Mouse (Mus musculus) lung, postnatal 10 days (tissue): ENCODE data around the gene Nr1i3.

Source experiments
- DNase-seq: peaks from one replicate; pipeline ENCODE4 v3.0.0; 2021

Gene Nr1i3

GRCm38 (mm10) chr1:171256937-171257548 lies 43.3 kb downstream of the Nr1i3 start:
- DNase-seq = peak; percentile 84

DNA sequence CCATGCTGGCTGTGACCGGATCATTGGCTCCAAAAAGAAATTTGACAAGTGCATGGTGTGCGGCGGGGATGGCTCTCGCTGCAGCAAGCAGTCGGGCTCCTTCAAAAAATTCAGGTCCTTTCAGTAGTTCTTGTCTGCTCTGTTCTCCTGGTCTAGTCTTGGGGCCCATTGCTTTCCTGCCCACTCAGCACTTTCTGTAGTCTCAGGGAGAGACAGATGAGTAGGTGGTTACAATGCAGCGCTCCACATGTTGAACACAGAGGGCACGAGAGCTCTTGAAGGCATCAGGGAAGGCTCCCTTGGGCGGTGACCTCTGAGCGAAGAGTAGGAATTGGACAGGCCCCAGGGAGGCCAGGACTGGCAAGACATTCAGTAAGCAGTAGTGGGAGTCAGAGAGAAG lies 44.0 kb downstream of the Nr1i3 start:
- no peak for DNase-seq

- no peak for DNase-seq
These were observed 45.2 kb downstream of the Nr1i3 start for GRCm38 (mm10) chr1:171258921-171259320.

DNA sequence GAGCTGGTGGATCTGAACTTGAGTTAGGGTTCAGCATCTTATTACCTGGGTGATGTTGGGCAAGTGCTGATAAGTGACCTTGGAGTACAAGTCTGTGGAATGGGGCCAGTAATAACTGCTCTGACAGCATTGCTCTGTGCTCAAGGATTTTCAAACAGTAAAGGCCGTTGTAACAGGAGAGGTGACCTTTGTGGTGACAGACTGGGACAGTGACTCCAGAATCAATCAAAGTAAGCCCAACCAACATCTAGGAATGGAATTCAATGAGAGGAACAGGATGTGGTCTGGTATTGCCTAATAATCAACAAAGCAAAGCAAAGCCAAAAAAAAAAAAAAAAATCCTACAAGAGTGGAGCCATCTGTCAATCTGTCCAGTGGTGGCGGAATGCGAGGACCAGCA lies 46.5 kb downstream of the Nr1i3 start:
- DNase-seq = peak; percentile 46

DNA sequence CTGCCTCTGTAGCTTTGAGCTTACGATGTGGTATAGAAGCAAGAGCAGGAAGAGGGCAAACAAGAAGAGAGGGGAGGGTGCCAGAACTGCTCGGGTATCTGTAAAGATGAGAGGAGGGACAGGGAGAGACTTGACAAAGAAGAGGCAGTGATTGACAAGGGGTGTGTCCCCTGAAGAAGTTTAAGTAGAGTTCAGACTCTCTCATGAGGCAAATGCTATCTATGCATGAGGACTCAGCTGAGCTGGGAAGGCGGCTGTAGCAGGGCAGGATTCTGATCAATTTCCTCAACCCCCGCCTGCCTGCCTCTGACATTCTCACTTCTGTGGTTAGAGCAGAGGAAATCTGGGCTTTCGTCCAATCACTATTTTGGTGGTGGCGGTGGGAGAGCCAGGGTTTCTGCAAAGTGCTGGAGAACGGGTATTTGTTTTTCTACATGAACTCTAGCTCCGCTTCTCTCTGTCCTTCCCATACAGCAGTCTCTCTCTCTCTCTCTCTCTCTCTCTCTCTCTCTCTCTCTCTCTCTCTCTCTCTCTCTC lies 48.9 kb downstream of the Nr1i3 start:
- DNase-seq = peak; percentile 93

GRCm38 (mm10) chr1:171263185-171263611 lies 49.4 kb downstream of the Nr1i3 start:
- DNase-seq = peak; percentile 91

DNA sequence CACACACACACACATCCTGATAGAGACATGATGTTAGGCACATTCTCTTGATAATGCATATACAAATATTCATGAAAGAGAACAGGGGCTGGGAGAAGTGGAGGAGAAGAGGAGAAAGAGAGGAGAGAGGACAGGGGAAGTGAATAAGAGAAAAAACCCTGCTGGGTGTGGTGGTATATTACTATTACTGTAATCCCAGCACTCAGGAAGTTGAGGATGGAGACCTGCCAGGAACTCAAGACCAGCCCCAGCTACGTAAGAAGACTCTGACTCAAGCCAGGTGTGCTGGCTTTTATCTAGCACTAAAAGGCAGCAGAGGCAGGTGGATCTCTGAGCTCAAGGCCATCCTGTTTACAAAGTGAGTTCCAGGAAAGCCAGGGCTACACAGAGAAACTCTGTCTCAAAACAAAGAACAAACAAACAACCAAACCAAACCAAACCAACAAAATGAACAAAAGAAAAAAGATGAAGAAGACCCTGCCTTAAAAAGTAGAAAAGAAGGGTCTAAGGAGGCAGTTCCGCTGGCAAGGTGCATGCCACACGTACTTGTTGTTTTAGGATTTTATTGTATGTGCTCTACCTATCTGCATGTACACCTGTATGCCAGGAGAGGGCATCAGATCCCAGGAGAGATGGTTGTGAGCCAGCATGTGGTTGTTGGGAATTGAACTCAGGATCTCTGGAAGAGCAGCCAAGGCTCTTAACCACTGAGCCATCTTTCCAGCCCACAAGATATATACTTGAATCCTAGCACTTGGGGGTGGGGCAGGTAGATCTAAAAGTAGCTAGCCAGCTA lies 50.1 kb downstream of the Nr1i3 start:
- peak; percentile 51 for DNase-seq

- no peak for DNase-seq
These were observed 52.4 kb downstream of the Nr1i3 start for GRCm38 (mm10) chr1:171265971-171266744.

DNA sequence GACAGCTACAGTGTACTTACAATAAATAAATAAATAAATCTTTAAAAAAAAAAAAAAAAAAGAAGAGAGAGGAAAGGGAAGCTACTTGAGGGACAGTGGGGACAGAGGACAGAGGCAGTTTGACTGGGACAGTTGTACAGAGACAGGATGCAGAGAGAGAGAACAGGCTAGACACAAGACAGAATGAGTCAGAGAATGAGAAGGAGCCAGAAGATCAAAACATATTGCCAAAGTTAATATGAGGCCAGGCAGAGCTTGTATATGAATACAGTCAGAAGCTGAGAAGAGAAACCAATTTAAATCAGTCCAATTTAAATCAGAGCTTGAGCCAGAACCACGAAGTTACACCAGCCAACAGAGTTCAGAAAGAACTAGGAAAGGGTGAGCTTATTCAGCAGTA lies 54.6 kb downstream of the Nr1i3 start:
- no peak for DNase-seq

GRCm38 (mm10) chr1:171269848-171270572 lies 56.2 kb downstream of the Nr1i3 start, which contains the start of gene B4galt3:
TSS of gene B4galt3 (plus strand) at chr1:171270328.
- DNase-seq = peak; percentile 97
